Mouse (Mus musculus) G1E (cell line): Measurements from ENCODE around the gene Ppp1r37. TPM values are rescaled to one million over a fixed set of nuclear protein-coding genes. Genes with fewer than 3 reads are reported as not detected.

Source experiments
- ATAC-seq: 2 replicates; pipeline ENCODE4 v1.8.0; 2016; ENCODE audit warnings: mild to moderate bottlenecking; ENCODE audit not compliant: insufficient number of reproducible peaks, poor library complexity, low FRiP score, severe bottlenecking; ENCODE audit errors: extremely low read depth
- DNase-seq: peaks from one replicate; pipeline ENCODE4 v3.0.0; 2012; ENCODE audit warnings: low spot score
- H3K27me3 ChIP-seq: 2 replicates; pipeline ENCODE4 v1.6.1; 2012; ENCODE audit warnings: mild to moderate bottlenecking, low read length, inconsistent platforms; ENCODE audit not compliant: insufficient read depth
- H3K36me3 ChIP-seq: replicated peaks from 2 replicates; pipeline ENCODE3; 2012; ENCODE audit warnings: mild to moderate bottlenecking, inconsistent platforms
- H3K4me1 ChIP-seq: 2 replicates; pipeline ENCODE4 v1.6.1; 2012; ENCODE audit warnings: low read depth, low read length, inconsistent platforms, mixed read lengths; ENCODE audit not compliant: insufficient read depth
- H3K4me3 ChIP-seq: 2 replicates; pipeline ENCODE4 v1.5.1; 2012; ENCODE audit warnings: low read depth, mild to moderate bottlenecking, inconsistent platforms, low read length, moderate library complexity, mixed read lengths
- H3K9me3 ChIP-seq: replicated peaks from 2 replicates; pipeline ENCODE4 v1.6.1; 2012; ENCODE audit warnings: inconsistent platforms
- CTCF ChIP-seq: IDR thresholded peaks from 2 replicates; pipeline ENCODE4 v1.5.1; 2012; ENCODE audit warnings: low read depth, low read length, inconsistent platforms, mixed read lengths
- GATA1 ChIP-seq: IDR thresholded peaks from 2 replicates; pipeline ENCODE4 v1.6.1; 2012; ENCODE audit warnings: borderline replicate concordance, low read length, inconsistent platforms, mixed read lengths
- GATA2 ChIP-seq: IDR thresholded peaks from 2 replicates; pipeline ENCODE4 v1.6.1; 2012; ENCODE audit warnings: low read depth, low read length, inconsistent platforms, borderline replicate concordance
- POLR2AphosphoS5 ChIP-seq: IDR thresholded peaks from 2 replicates; pipeline ENCODE4 v1.6.1; 2012; ENCODE audit warnings: low read depth, low read length, inconsistent platforms; ENCODE audit not compliant: insufficient replicate concordance
- TAL1 ChIP-seq: conservative IDR thresholded peaks from 2 replicates; pipeline ENCODE4 v1.6.1; 2012; ENCODE audit warnings: low read depth, low read length, inconsistent platforms, mixed read lengths
- polyA plus RNA-seq: library from polyadenylated mRNA; stranded (reverse); fragments of >175 nt; gene quantifications from 2 replicates; pipeline ENCODE4 v1.2.3, GENCODE M21; 2012
- total RNA-seq, 2 experiments: library from RNA; stranded (forward) in 1 of 2; stranded (reverse) in 1 of 2; fragments of 200-1000 nt in 1 of 2; fragments of >200 nt in 1 of 2; fragmentation: Nextera tagmentation in 1 of 2; gene quantifications; 2 replicates each; pipeline ENCODE4 v1.2.3; 2014 to 2017

Ppp1r37 gene
- total and polyA plus RNA-seq, 3 experiments: 10.9 to 68.4 (median 23.0) TPM

DNA sequence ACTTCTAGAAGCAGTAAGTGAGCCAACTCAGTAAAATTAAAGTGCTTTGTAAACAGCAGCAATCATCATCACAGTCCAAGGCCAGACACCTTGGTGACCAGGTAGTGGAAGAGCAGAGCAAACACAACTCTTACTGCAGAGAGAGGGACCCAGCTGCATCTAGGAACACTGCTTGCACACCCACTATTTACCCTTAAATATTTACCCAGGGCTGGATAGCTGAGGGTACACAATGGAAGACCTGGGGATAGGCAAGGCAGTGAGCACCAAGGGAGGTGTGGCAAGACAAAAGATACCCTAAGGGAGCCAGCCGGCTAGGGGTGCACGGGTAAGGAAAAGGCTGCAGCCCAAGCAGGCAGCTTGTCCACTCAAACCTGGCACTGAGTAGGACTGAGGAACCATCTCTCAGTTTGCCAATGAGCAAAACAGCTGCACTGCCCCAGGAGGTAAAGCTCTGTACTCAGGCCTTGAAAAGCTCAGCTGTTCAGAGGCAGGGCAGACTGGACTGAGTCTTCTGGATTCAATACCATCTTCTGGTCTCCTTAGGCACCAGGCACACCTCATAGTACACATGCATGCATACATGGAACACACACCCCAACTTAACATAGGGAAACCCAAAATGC, 15.4 kb downstream of the Ppp1r37 start:
- DNase-seq (no peak), ATAC-seq (no peak)
- peaks cover 21% of the 10 kb centered on the region for H3K4me1 ChIP-seq
- no peaks in the 10 kb centered on the region for H3K9me3 ChIP-seq
- H3K36me3 ChIP-seq: peaks cover 91% of the 10 kb centered on the region
- no peaks in the 10 kb centered on the region for H3K27me3 ChIP-seq
- no peak overlapping the region for H3K4me3 ChIP-seq
- no peak for TF ChIP-seq GATA1
- no peak for TF ChIP-seq POLR2AphosphoS5
- TF ChIP-seq CTCF: no peak
- no peak for TF ChIP-seq TAL1
- no peak for TF ChIP-seq GATA2

DNA sequence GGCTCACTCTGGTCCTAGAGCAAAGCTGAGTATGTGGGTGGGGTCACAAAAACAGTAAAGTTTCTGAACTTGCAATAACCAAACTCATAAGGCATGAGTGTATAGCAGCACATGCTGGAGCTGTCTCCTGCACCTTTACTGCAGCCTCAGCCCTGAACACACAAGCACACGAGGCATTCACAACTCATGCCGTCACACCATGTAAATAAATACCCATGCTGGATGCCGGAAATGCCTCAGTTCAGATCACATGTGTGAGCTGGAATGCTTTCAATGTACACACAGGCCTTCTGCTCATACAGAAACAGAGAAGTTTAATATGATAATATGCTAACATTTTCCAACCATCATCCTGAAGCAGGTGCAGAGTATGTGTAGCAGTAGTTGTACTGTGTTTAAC, 16.9 kb downstream of the Ppp1r37 start:
- TF ChIP-seq GATA1 (no peak), CTCF (no peak), POLR2AphosphoS5 (no peak), GATA2 (no peak), TAL1 (no peak)
- Histone ChIP-seq H3K4me1 (peaks cover 18% of the 10 kb centered on the region), H3K4me3 (no peak overlapping the region), H3K27me3 (no peaks in the 10 kb centered on the region), H3K36me3 (peaks cover 91% of the 10 kb centered on the region), H3K9me3 (no peaks in the 10 kb centered on the region)
- ATAC-seq: no peak
- no peak for DNase-seq

DNA sequence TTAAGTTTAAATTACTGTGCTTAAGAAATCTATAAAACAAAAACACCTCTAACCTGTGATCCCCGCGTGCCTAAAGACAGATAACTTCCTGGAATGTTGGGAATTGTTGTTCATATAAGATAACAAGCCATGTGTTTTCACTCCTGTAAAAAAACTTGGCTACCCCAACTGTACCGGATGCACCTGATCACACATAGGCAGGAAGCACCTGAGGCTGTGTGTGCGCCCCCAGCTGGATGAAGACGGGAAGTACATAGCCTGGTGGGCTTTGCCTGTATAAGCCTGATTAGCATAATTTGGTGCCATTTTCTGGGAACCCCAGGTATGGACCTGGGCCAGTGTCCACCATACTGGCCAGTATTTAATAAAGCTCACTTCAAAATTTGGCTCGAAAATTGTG, 19.3 kb downstream of the Ppp1r37 start:
- DNase-seq (no peak), ATAC-seq (no peak)
- Histone ChIP-seq H3K4me1 (peaks cover 18% of the 10 kb centered on the region), H3K36me3 (peaks cover 88% of the 10 kb centered on the region), H3K9me3 (peaks cover 12% of the 10 kb centered on the region; the same call in 1 of the 2 replicates), H3K4me3 (no peak overlapping the region), H3K27me3 (no peaks in the 10 kb centered on the region)
- TF ChIP-seq GATA1: no peak
- TF ChIP-seq TAL1: no peak
- TF ChIP-seq CTCF: peak; percentile 51

DNA sequence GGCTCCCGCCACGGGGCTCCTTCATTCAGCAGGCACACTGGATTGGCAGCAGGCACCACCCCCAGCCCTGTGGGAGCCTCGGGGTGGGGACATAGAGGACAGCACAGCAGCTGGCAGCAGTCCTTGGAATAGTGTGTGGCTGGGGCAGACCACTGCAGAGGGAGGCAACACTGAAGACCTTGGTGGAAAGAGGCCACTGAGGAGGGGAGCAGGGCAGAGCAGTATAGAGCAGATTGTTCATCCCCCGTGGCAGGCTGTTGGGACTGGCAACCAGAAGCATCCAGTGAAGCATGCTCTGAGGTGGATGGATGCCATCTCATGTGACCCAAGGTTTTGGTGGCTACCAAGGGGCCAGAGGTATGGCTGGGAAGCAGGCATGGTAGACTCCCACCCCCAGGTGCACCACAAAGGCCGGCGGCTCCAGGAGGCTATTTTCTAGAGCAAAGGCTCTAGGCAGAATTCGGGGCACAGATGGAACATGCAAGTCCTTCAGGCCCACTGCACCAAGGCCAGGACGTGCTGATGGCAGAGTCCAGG, 20.7 kb downstream of the Ppp1r37 start:
- TF ChIP-seq GATA2 (no peak), GATA1 (no peak), POLR2AphosphoS5 (no peak)
- ATAC-seq (no peak), DNase-seq (no peak)
- peaks cover 12% of the 10 kb centered on the region; the same call in 1 of the 2 replicates for H3K9me3 ChIP-seq
- H3K27me3 ChIP-seq: no peaks in the 10 kb centered on the region
- H3K4me3 ChIP-seq: peak overlapping the region; percentile 14; the same call in 1 of the 2 replicates
- peaks cover 15% of the 10 kb centered on the region for H3K4me1 ChIP-seq
- H3K36me3 ChIP-seq: peaks cover 87% of the 10 kb centered on the region

DNA sequence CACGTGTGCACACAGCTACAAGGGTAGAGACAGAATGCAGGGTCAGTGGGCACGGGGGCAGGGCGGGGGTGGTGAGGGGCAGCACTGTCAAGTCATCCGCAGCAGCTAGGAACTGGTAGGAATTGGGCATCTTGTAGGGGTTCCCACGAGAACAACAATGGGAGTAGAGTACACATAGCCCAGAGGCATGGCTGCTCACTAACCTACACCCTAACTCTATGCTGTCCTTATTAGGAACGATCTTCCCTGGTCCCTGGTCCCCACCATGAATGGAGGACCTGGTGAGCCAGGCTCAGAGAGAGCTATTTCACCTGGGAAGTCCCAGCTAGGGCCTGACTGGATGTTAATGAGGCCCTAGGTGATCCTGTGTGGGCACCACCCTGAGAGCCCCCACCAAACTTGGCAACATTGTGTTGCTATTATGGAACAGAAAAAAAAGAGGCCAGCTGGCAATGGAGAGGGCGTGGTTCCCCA, 21.2 kb downstream of the Ppp1r37 start:
- ATAC-seq (no peak), DNase-seq (no peak)
- Histone ChIP-seq H3K27me3 (no peaks in the 10 kb centered on the region), H3K9me3 (peaks cover 12% of the 10 kb centered on the region; the same call in 1 of the 2 replicates), H3K4me3 (no peak overlapping the region), H3K4me1 (peaks cover 15% of the 10 kb centered on the region), H3K36me3 (peaks cover 86% of the 10 kb centered on the region)
- TF ChIP-seq GATA2: no peak
- no peak for TF ChIP-seq CTCF
- TF ChIP-seq GATA1: no peak
- no peak for TF ChIP-seq TAL1
- TF ChIP-seq POLR2AphosphoS5: no peak

DNA sequence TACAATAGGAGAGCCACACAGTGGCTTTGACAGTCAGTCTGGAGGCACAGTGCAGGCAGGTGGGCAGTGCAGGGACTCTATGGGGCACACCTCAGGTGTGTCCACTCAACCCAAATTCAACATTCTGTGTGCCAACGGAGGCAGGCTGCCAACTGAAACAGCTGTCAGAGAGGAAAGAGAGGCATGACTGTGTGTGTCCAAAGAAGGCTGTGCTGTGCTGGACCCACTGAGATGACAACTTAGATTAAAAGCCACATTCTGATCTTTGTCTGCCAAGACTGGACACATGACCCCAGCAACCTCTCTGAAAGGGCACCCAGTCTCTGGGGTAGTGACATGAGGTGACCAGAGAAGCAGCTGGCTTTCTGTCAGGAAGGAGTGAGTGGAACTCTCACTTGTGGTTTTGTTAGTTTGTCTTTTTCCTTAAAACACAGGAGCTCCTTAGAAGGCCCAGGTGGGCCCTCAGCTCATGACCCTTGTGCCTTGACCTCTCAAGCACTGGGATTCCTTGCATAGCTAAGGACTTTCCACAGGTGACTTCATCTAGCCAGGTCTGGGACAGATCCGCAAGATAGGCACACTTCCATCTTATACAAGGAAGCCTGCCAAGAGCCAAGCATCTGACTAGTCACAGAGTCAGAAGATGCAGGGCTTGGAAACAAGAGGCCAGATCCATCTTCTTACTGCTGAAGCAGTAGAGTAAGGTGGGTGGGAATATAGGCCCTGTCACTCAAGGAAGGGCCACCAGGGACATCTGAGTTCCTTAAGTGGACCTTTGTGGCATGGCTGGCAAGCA, 21.9 kb downstream of the Ppp1r37 start:
- peaks cover 15% of the 10 kb centered on the region for H3K4me1 ChIP-seq
- no peaks in the 10 kb centered on the region for H3K27me3 ChIP-seq
- H3K36me3 ChIP-seq: peaks cover 87% of the 10 kb centered on the region
- peaks cover 12% of the 10 kb centered on the region; the same call in 1 of the 2 replicates for H3K9me3 ChIP-seq
- DNase-seq (no peak), ATAC-seq (no peak)
- H3K4me3 ChIP-seq: no peak overlapping the region
- TF ChIP-seq GATA1 (no peak), GATA2 (no peak), TAL1 (no peak), CTCF (no peak), POLR2AphosphoS5 (no peak)
